Mouse (Mus musculus): Measurements from ENCODE around the gene Mapkapk2.

DNA sequence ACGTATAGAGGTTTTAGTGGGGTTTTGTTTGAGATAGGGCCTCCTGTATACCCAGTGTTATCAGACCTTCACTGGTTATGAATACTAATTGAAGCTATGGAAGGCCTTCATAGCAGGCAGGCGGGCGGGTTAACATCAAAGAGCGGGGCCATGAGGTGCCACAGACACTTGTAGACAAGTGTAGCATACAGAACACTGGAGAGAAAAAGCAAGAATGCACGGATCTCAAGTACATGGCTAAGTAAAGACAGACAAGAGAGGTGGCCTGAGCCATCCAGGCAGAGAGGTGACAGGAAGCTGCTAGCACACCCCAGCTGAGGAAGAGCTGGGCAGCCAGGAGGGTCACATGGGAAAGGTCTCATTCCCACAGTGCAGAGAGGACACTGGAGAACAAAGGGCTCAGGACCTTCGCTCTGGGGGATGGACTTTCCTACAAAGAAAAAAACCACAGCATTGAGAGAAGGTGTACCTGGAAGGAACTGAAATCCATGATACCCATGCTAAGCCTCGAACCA lies 35.8 kb downstream of the Mapkapk2 start:
- TF ChIP-seq POLR2A (IDR thresholded peaks at IDR 0.05; ENCODE audit: borderline replicate concordance, extremely low read depth, low read depth, low read length) (no peak), CTCF (IDR thresholded peaks at IDR 0.05; ENCODE audit: insufficient read depth, low read length) (no peak)
